Mouse (Mus musculus): ENCODE results near the gene Insl6. TPM values are rescaled to one million over a fixed set of nuclear protein-coding genes. Genes with fewer than 3 reads are reported as not detected.

Gene Insl6
- polyA plus RNA-seq, 1 experiment from 2014 or later = 7.9 TPM

- no peak overlapping the region for H3K9ac ChIP-seq (ENCODE audit: low read length)
- H3K4me2 ChIP-seq (ENCODE audit: low read length) = no peak overlapping the region
- H3K4me1 ChIP-seq (replicated peaks; ENCODE audit: control insufficient read depth, insufficient read depth, low read length) = no peaks in the 10 kb centered on the region
- H3K9me3 ChIP-seq (ENCODE audit: control insufficient read depth, low read length) = no peaks in the 10 kb centered on the region
- DNase-seq (ENCODE audit: low spot score) (no peak), ATAC-seq (replicated peaks; ENCODE audit: low FRiP score, low TSS enrichment, low read depth) (no peak)
- H3K27me3 ChIP-seq (replicated peaks; ENCODE audit: control insufficient read depth, insufficient read depth, low read length) = no peaks in the 10 kb centered on the region
- 72% methylated on average over 8 of the region's 8 CpGs for WGBS
- H3K4me3 ChIP-seq (ENCODE audit: low read depth, low read length) = no peak overlapping the region
- no peak overlapping the region for H3K27ac ChIP-seq (ENCODE audit: low read depth)
- peaks cover 52% of the 10 kb centered on the region for H3K36me3 ChIP-seq (ENCODE audit: control insufficient read depth, insufficient read depth, low read length)
These were observed 37.3 kb downstream of the Insl6 start for GRCm38 (mm10) chr19:29287863-29288262.

DNA sequence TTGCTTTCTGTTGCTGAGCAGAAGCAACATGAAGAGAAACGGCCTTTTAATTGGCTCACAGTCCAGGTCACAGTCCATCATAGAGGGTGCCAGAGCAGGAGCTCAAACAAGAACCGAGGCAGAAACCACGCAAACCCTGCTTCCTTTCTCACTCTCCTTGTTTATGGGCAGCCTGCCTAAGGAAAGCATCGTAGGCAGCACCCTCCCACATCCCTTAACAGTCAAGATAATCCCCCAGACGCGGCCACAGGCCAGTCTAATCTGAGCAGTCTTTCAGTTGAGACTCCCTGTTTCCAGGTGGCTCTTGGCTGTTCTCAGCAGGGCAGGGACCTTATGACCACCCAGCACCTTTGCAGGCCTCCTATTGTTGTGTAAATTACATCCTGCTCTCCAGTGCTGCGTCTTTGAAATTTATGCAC lies 39.7 kb downstream of the Insl6 start:
- Histone ChIP-seq H3K4me3 (ENCODE audit: low read depth, low read length) (no peak overlapping the region), H3K4me1 (replicated peaks; ENCODE audit: control insufficient read depth, insufficient read depth, low read length) (no peaks in the 10 kb centered on the region), H3K36me3 (ENCODE audit: control insufficient read depth, insufficient read depth, low read length) (peaks cover 36% of the 10 kb centered on the region), H3K4me2 (ENCODE audit: low read length) (no peak overlapping the region), H3K27me3 (replicated peaks; ENCODE audit: control insufficient read depth, insufficient read depth, low read length) (no peaks in the 10 kb centered on the region), H3K9ac (ENCODE audit: low read length) (no peak overlapping the region), H3K9me3 (ENCODE audit: control insufficient read depth, low read length) (no peaks in the 10 kb centered on the region), H3K27ac (ENCODE audit: low read depth) (no peak overlapping the region)
- no peak for DNase-seq (ENCODE audit: low spot score)
- WGBS = 48% methylated on average over 7 of the region's 7 CpGs
- no peak for ATAC-seq (replicated peaks; ENCODE audit: low FRiP score, low TSS enrichment, low read depth)

- ATAC-seq (replicated peaks; ENCODE audit: low FRiP score, low TSS enrichment, low read depth) = no peak
- no peak overlapping the region for H3K4me3 ChIP-seq (ENCODE audit: low read depth, low read length)
- no peaks in the 10 kb centered on the region for H3K9me3 ChIP-seq (ENCODE audit: control insufficient read depth, low read length)
- H3K4me2 ChIP-seq (ENCODE audit: low read length) = no peak overlapping the region
- WGBS = 90% methylated on average over 6 of the region's 6 CpGs
- peaks cover 21% of the 10 kb centered on the region for H3K36me3 ChIP-seq (ENCODE audit: control insufficient read depth, insufficient read depth, low read length)
- no peaks in the 10 kb centered on the region for H3K27me3 ChIP-seq (replicated peaks; ENCODE audit: control insufficient read depth, insufficient read depth, low read length)
- H3K4me1 ChIP-seq (replicated peaks; ENCODE audit: control insufficient read depth, insufficient read depth, low read length) = no peaks in the 10 kb centered on the region
- H3K9ac ChIP-seq (ENCODE audit: low read length) = no peak overlapping the region
- no peak overlapping the region for H3K27ac ChIP-seq (ENCODE audit: low read depth)
- DNase-seq (ENCODE audit: low spot score) = no peak
These were observed 46.1 kb downstream of the Insl6 start for GRCm38 (mm10) chr19:29278944-29279587.

- peaks cover 23% of the 10 kb centered on the region for H3K36me3 ChIP-seq (ENCODE audit: control insufficient read depth, insufficient read depth, low read length)
- ATAC-seq (replicated peaks; ENCODE audit: low FRiP score, low TSS enrichment, low read depth) (no peak), DNase-seq (ENCODE audit: low spot score) (no peak)
- H3K9ac ChIP-seq (ENCODE audit: low read length) = no peak overlapping the region
- H3K9me3 ChIP-seq (ENCODE audit: control insufficient read depth, low read length) = no peaks in the 10 kb centered on the region
- WGBS = 97% methylated on average over 4 of the region's 4 CpGs
- no peak overlapping the region for H3K4me2 ChIP-seq (ENCODE audit: low read length)
- no peaks in the 10 kb centered on the region for H3K27me3 ChIP-seq (replicated peaks; ENCODE audit: control insufficient read depth, insufficient read depth, low read length)
- H3K27ac ChIP-seq (ENCODE audit: low read depth) = no peak overlapping the region
- H3K4me1 ChIP-seq (replicated peaks; ENCODE audit: control insufficient read depth, insufficient read depth, low read length) = no peaks in the 10 kb centered on the region
- H3K4me3 ChIP-seq (ENCODE audit: low read depth, low read length) = no peak overlapping the region
These were observed 48.7 kb downstream of the Insl6 start for GRCm38 (mm10) chr19:29276414-29276813.

- Histone ChIP-seq H3K9me3 (ENCODE audit: control insufficient read depth, low read length) (no peaks in the 10 kb centered on the region), H3K4me1 (replicated peaks; ENCODE audit: control insufficient read depth, insufficient read depth, low read length) (no peaks in the 10 kb centered on the region), H3K4me3 (ENCODE audit: low read depth, low read length) (no peak overlapping the region), H3K36me3 (ENCODE audit: control insufficient read depth, insufficient read depth, low read length) (peaks cover 14% of the 10 kb centered on the region), H3K27ac (ENCODE audit: low read depth) (no peak overlapping the region), H3K4me2 (ENCODE audit: low read length) (no peak overlapping the region), H3K27me3 (replicated peaks; ENCODE audit: control insufficient read depth, insufficient read depth, low read length) (no peaks in the 10 kb centered on the region), H3K9ac (ENCODE audit: low read length) (no peak overlapping the region)
- ATAC-seq (replicated peaks; ENCODE audit: low FRiP score, low TSS enrichment, low read depth) = no peak
- no peak for DNase-seq (ENCODE audit: low spot score)
- WGBS = 91% methylated on average over 3 of the region's 3 CpGs
These were observed 52.9 kb downstream of the Insl6 start for GRCm38 (mm10) chr19:29272011-29272809.

Other genes starting within 250 kb of the Insl6 start
- 77.2 and 83.7 TPM in 2 replicates for gene Rcl1, start 224.0 kb downstream of the Insl6 start, polyA plus RNA-seq (2014; fragmentation: Nextera tagmentation; extraction: Ambion mirVana)
- gene Jak2, start 73.5 kb downstream of the Insl6 start, polyA plus RNA-seq (2014; fragmentation: Nextera tagmentation; extraction: Ambion mirVana) = 10.6 and 11.6 TPM in 2 replicates
- 0.51 and 0.53 TPM in 2 replicates for gene Rln1, start 9.3 kb upstream of the Insl6 start, polyA plus RNA-seq (2014; fragmentation: Nextera tagmentation; extraction: Ambion mirVana)
- 126 and 128 TPM in 2 replicates for gene Plgrkt, start 42.0 kb upstream of the Insl6 start, polyA plus RNA-seq (2014; fragmentation: Nextera tagmentation; extraction: Ambion mirVana)
- gene Cd274, start 42.1 kb upstream of the Insl6 start, polyA plus RNA-seq (2014; fragmentation: Nextera tagmentation; extraction: Ambion mirVana) = 0.47 and 0.97 TPM in 2 replicates
- not detected in 2 replicates for gene Pdcd1lg2, start 85.6 kb upstream of the Insl6 start, polyA plus RNA-seq (2014; fragmentation: Nextera tagmentation; extraction: Ambion mirVana)
- gene Ric1, start 196.9 kb upstream of the Insl6 start, polyA plus RNA-seq (2014; fragmentation: Nextera tagmentation; extraction: Ambion mirVana) = 15.8 TPM in 2 replicates